Mouse (Mus musculus) urinary bladder, postnatal 14 days (tissue): ENCODE results near the gene Ypel3.

Experiments used
- DNase-seq: peaks from one replicate; pipeline ENCODE4 v3.0.0; 2021; ENCODE audit warnings: low spot score

The Ypel3 gene

DNA sequence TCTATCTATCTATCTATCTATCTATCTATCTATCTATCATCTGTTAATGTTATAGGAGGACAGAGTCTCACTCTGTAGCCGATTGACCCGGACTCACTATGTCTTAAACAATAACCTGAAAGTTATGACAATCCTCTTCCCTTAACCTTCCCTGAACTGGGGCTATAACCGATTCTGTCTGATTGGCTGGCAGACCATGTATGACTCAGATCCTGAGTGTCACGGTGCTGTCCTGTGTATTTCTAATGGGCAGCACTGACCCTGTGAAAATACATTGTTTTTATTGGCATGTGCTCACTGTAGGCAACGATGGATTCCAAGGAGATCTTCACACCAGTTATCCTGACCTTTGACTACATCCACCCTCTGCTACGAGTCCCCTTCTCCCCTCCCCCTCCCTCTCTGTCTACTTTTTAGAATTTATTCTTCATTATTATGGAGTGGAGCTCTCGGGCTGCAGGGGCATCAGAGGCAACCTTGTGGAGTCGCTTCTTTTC lies 39.0 kb downstream of the Ypel3 start:
- DNase-seq, result no peak

DNA sequence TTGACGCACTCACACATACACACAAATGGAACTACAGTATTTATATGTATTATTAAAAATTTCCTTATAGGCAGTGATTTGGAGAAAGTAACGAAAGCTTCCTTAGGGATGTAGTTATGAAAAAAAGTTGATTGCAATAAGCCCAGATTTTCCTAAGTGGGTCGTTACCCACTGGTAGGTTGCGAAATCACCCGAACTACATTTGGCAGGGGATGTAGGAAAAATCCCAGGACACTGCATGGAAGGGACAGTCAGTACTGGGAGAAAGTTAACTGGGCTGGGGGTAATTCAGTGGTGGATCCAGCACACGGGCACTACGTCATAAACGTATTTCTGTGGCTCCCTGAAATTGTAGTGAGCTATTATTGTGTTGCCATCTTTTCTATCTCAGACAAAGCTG lies 39.7 kb downstream of the Ypel3 start:
- no peak for DNase-seq

DNA sequence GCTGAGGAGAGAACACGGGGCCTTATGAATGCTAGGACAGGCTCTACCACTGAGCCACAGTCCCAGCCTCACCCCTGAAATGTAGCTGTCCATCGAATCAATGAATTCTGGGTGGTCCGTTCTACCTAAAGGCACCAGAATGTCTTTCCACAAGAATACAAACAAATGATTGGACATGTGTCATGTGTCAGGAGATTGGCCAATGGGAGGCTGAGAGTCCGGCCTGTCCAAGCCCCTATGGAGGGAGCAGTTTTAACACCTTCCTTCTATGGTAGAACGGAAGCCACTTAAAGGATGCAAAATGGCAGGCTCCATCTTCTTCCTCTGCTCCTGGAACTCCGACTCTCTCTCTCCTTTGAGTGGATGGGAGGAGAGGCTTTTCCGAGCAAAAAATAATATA lies 40.8 kb downstream of the Ypel3 start:
- DNase-seq, result no peak

DNA sequence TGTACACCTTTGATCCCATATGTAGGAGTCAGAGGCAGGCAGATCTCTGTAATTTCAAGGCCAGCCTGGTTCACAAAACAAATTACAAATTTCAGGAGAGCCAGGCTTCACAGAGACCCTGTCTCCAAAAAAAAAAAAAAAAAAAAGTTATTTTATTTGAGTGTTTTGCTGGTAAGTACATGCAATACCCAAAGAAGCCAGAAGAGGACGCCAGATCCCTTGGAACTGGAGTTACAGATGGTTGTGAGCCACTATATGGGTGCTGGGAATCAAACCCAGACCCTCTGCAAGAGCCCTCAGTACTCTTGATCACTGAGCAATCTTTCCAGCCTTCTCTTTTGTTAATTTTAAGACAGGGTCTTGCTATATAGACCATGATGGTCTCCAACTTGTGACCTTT lies 42.1 kb downstream of the Ypel3 start:
- DNase-seq, result no peak

DNA sequence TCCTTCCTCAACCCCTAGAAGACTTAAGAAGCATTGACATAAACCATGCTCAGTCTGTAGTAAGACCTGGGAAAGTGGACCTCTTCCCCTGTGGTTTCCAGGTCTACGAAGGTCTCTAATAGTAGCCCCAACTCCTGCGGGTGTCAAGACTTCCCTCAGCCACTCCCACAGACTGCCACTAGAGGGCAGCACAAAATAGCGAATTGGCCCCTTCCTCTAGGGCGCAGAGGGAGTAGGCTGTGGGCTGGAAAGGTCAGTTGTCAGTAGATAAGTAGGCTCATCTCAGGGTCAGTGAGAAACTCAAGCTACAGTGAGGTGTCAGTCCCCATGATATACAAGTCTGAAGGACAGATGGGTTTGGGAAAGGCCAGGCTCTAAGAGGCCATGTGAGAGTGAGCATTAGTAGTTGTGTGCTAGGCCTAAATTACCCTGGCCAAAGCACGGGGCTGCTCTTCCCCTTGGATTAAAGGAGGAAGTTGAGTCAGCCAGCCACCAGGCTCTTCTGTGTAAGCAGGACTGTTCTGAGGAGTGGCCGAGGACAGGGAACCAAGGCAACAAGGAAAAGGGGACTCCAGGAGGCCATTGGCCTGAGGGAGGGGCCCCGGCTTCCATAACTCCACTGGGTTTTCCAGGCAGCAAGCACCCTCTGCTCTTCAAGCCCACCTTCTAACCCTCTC lies 45.2 kb downstream of the Ypel3 start:
- DNase-seq, result peak; percentile 79

DNA sequence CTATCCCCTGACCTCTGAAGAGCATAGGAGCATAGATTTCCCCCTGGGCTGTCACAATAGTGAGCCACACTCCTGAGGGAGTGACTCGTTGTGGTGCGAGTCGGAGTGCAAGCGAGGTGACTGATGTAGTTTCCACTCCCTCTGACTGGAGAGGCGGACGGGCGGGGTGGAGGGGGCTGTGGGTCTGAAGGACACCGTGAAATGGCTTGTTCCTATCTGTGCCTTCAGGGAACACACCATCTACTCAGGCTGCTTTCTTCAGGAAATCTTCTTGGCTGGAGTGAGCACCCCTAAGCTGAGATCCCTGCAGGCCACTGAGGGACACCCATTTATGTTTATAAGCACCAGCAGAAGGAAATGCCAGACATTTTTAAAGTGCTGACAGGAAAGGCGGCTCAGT lies 46.0 kb downstream of the Ypel3 start:
- DNase-seq, result no peak

DNA sequence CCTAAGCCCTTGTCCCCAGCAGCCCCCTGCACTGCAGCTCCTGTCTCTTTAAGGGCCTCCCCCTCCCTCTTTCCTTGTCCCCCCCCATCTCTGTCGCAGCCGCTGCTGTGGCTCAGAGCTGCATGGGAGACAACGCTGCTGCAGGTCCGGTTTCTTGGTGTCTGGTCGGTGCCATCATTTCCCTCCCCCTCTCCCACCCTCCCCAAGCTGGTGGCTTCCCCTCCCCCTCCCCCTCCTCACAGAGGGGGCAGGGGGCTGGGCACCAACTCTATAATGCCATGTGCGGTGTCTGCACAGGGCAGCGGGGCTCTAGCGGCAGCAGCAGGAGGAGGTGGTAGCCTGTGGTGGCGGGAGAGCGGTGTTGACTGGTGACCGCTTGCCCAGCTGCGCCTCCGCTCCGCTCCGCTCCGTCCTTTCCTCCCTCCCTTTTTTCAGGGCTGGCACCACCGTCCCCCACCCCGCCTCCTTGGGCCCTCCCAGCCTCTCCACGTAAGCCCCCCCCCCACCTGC lies 46.5 kb downstream of the Ypel3 start:
- DNase-seq, result no peak

DNA sequence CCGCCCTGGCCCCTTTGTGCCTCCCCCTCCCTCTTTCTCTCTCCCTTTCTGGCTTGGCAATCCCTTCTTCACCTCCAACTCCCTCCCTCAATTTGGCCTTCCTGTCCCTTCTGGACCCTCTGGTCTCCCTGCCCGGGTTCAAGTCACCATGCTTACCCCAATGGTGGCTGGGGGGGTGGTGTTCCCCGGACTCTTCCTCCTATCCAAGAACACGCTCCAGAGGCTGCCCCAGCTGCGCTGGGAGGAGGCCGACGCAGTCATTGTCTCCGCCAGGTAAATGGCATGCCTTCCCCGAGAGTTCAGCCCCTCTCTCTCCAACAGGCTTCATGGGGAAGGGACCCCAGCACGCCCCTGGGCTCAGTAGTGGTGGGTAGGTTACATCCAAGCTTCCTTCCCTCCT lies 47.2 kb downstream of the Ypel3 start:
- DNase-seq, result no peak

DNA sequence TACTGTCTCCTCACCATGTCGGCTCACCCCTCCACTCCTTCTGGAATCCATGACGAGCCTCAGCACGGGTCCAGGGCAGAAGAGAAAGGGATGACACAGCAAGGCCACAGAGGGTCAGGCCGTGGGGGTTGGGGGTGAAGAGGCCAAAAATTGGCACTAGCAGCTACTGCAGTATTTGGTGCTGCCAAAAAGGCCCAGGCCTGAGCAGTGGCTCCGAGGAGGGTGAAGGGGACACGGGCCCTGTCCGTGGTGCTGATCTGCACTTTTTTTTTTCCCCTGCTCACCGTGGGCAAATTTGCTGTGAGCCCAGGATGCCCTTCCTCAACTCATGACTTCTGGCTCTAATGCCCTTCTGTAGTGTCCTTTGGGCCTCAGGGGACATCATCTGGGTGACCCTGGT lies 48.6 kb downstream of the Ypel3 start:
- DNase-seq, result no peak

DNA sequence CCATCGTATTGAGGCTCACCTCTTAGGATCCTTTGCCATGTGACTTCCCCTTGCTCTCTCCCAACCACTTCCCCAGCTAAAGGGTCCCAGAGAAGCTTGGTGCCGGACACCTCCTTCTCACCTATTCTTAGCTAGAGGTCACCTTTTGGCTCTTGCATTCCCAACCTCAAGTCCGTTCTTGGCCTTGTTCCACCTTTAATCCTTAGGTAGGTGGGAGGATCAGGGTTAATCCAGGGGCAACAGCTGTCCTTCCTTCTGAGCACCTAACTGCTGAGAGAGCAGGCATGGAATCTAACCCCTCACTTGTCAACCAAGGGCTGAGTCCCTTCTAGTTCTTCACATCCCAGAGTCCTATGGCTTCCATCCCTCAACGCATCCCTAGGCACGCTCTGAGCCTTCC lies 49.2 kb downstream of the Ypel3 start:
- no peak for DNase-seq
